Mouse (Mus musculus) right cerebral cortex, postnatal 10 days (tissue): ENCODE results near the gene Racgap1.

Experiments
- DNase-seq, 2 experiments: peaks; one replicate each; pipeline ENCODE4 v3.0.0; 2021; ENCODE audit warnings: low spot score in 2 of 2

Racgap1 gene

GRCm38 (mm10) chr15:99651163-99651872 is at the start of gene Racgap1:
Gene Racgap1 (minus strand): TSS chr15:99651656.
- DNase-seq = peak; percentile 98

GRCm38 (mm10) chr15:99700219-99701106 is 49.0 kb upstream of the Racgap1 start:
- peak in 1 of 2 experiments; percentile 64 for DNase-seq

GRCm38 (mm10) chr15:99699715-99700114 is 48.3 kb upstream of the Racgap1 start:
- no peak for DNase-seq

- peak in 1 of 2 experiments; percentile 71 for DNase-seq
Observed at GRCm38 (mm10) chr15:99698533-99699085, 47.2 kb upstream of the Racgap1 start.

GRCm38 (mm10) chr15:99697309-99697708 is 45.9 kb upstream of the Racgap1 start:
- no peak for DNase-seq

GRCm38 (mm10) chr15:99691976-99692375 is 40.5 kb upstream of the Racgap1 start:
- no peak for DNase-seq

GRCm38 (mm10) chr15:99690924-99691323 is 39.5 kb upstream of the Racgap1 start:
- DNase-seq = no peak

GRCm38 (mm10) chr15:99688712-99689111 is 37.3 kb upstream of the Racgap1 start:
- peak in 1 of 2 experiments; percentile 70 for DNase-seq

GRCm38 (mm10) chr15:99684156-99684555 is 32.7 kb upstream of the Racgap1 start:
- DNase-seq = no peak

GRCm38 (mm10) chr15:99682880-99683279 is 31.4 kb upstream of the Racgap1 start:
- DNase-seq = no peak

- DNase-seq = no peak
Observed at GRCm38 (mm10) chr15:99679008-99679407, 27.6 kb upstream of the Racgap1 start.

GRCm38 (mm10) chr15:99678063-99678800 is 26.8 kb upstream of the Racgap1 start:
- DNase-seq = peak in 1 of 2 experiments; percentile 35

GRCm38 (mm10) chr15:99677089-99677488 is 25.6 kb upstream of the Racgap1 start:
- peak; percentile 78 to 80 for DNase-seq

GRCm38 (mm10) chr15:99674866-99675265 is 23.4 kb upstream of the Racgap1 start:
- no peak for DNase-seq

- DNase-seq = peak; percentile 41 to 53
Observed at GRCm38 (mm10) chr15:99671783-99672182, 20.3 kb upstream of the Racgap1 start.

- peak; percentile 71 to 76 for DNase-seq
Observed at GRCm38 (mm10) chr15:99670964-99671670, 19.7 kb upstream of the Racgap1 start.

- DNase-seq = peak; percentile 82 to 85
Observed at GRCm38 (mm10) chr15:99670154-99670821, 18.8 kb upstream of the Racgap1 start, which contains the start of gene Asic1. Gene Asic1 (plus strand): TSS chr15:99670368.

- DNase-seq = peak in 1 of 2 experiments; percentile 37
Observed at GRCm38 (mm10) chr15:99669392-99669791, 17.9 kb upstream of the Racgap1 start.

GRCm38 (mm10) chr15:99668881-99669280 is 17.4 kb upstream of the Racgap1 start:
- DNase-seq = peak; percentile 87 to 88

- no peak for DNase-seq
Observed at GRCm38 (mm10) chr15:99667544-99667943, 16.1 kb upstream of the Racgap1 start.
